Mouse (Mus musculus): ENCODE results near the gene Mtus2. TPM values are rescaled to one million over a fixed set of nuclear protein-coding genes. Genes with fewer than 3 reads are reported as not detected.

Mtus2 gene
- polyA plus RNA-seq, 1 experiment from 2014 or later = 7.4 TPM

GRCm38 (mm10) chr5:148094640-148095039, 137.5 kb downstream of the Mtus2 start:
- ATAC-seq (ENCODE audit: low read depth) = no peak
- no peaks in the 10 kb centered on the region for H3K36me3 ChIP-seq (ENCODE audit: control insufficient read depth, insufficient read depth, low read length)
- WGBS = 42% methylated on average over 10 of the region's 10 CpGs
- no peak for DNase-seq (ENCODE audit: low spot score)
- H3K4me1 ChIP-seq (ENCODE audit: control insufficient read depth, insufficient read depth, low read length) = no peaks in the 10 kb centered on the region
- no peak overlapping the region for H3K4me2 ChIP-seq (ENCODE audit: low read depth, low read length)
- H3K9me3 ChIP-seq (ENCODE audit: control insufficient read depth, low read length) = no peaks in the 10 kb centered on the region
- H3K27ac ChIP-seq (replicated peaks; ENCODE audit: low read depth, low read length) = no peak overlapping the region
- no peaks in the 10 kb centered on the region for H3K27me3 ChIP-seq (replicated peaks; ENCODE audit: control insufficient read depth, insufficient read depth, low read length)
- H3K4me3 ChIP-seq (ENCODE audit: low read depth, low read length) = no peak overlapping the region
- H3K9ac ChIP-seq (ENCODE audit: low read depth, low read length) = no peak overlapping the region

DNA sequence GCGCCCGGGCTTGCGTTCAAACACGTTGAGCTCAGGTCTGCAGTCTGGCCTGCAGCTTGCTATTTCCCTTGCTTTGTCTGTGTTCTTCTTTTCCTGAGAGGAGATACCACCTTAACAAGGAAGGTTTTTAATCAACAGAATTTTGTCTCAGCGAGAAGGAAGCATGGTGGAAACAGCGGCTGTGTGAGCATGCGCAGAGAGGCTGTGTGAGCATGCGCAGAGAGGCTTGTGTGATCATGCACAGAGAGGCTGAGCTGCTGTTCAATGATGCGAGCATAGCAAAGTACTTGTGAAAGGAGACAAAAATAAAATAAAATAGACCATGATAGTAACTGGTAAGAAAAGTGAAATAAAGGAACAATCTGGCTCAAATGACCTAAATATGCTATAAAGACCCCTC, 142.2 kb downstream of the Mtus2 start:
- H3K27me3 ChIP-seq (replicated peaks; ENCODE audit: control insufficient read depth, insufficient read depth, low read length) = no peaks in the 10 kb centered on the region
- H3K9ac ChIP-seq (ENCODE audit: low read depth, low read length) = no peak overlapping the region
- H3K4me2 ChIP-seq (ENCODE audit: low read depth, low read length) = no peak overlapping the region
- no peaks in the 10 kb centered on the region for H3K9me3 ChIP-seq (ENCODE audit: control insufficient read depth, low read length)
- no peak overlapping the region for H3K27ac ChIP-seq (replicated peaks; ENCODE audit: low read depth, low read length)
- H3K4me3 ChIP-seq (ENCODE audit: low read depth, low read length) = no peak overlapping the region
- no peak for ATAC-seq (ENCODE audit: low read depth)
- DNase-seq (ENCODE audit: low spot score) = no peak
- WGBS = 88% methylated on average over 9 of the region's 9 CpGs
- H3K4me1 ChIP-seq (ENCODE audit: control insufficient read depth, insufficient read depth, low read length) = no peaks in the 10 kb centered on the region
- H3K36me3 ChIP-seq (ENCODE audit: control insufficient read depth, insufficient read depth, low read length) = no peaks in the 10 kb centered on the region

DNA sequence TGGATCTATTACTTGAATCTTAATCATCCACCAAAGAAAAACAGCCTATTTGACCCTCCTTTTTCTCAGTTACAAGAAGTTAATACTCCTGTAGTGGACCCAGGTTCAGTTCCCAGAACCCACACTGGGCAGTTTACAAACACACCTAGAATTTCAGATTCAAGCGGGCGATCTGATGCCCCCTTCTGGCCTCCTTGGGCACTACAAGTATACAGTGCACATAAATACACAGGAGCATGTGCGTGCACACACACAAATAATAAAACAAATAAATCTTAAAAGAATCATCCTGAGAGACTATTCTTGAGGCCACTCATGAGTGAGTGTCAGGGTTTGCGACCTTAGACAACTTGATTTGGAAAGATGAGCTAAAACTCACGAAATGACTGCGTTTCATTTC, 150.2 kb downstream of the Mtus2 start:
- Histone ChIP-seq H3K4me1 (ENCODE audit: control insufficient read depth, insufficient read depth, low read length) (no peaks in the 10 kb centered on the region), H3K4me2 (ENCODE audit: low read depth, low read length) (no peak overlapping the region), H3K4me3 (ENCODE audit: low read depth, low read length) (no peak overlapping the region), H3K9me3 (ENCODE audit: control insufficient read depth, low read length) (no peaks in the 10 kb centered on the region), H3K36me3 (ENCODE audit: control insufficient read depth, insufficient read depth, low read length) (no peaks in the 10 kb centered on the region), H3K9ac (ENCODE audit: low read depth, low read length) (no peak overlapping the region), H3K27ac (replicated peaks; ENCODE audit: low read depth, low read length) (no peak overlapping the region), H3K27me3 (replicated peaks; ENCODE audit: control insufficient read depth, insufficient read depth, low read length) (no peaks in the 10 kb centered on the region)
- ATAC-seq (ENCODE audit: low read depth) (no peak), DNase-seq (ENCODE audit: low spot score) (no peak)
- WGBS = 86% methylated on average over 6 of the region's 6 CpGs

DNA sequence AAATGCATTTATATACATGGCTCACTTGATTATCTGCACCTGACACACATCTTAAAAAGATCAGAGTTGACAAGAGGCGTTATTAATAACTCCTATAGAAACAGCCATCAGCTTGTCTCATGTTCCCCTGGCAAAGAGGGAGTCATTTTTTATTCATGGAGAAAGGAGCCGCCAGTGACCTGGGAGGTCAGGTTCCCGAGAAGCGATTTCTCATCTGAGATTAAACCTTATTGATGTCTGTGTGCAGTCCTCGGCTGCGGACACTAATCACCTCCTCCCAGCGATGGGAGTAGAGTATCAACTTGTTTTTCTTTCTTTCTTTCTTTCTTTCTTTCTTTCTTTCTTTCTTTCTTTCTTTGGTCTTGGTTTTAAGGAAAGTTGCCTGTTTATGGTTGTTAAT, 150.8 kb downstream of the Mtus2 start:
- WGBS = 48% methylated on average over 7 of the region's 7 CpGs
- Histone ChIP-seq H3K36me3 (ENCODE audit: control insufficient read depth, insufficient read depth, low read length) (no peaks in the 10 kb centered on the region), H3K4me3 (ENCODE audit: low read depth, low read length) (no peak overlapping the region), H3K9ac (ENCODE audit: low read depth, low read length) (no peak overlapping the region), H3K27me3 (replicated peaks; ENCODE audit: control insufficient read depth, insufficient read depth, low read length) (no peaks in the 10 kb centered on the region), H3K4me1 (ENCODE audit: control insufficient read depth, insufficient read depth, low read length) (no peaks in the 10 kb centered on the region), H3K27ac (replicated peaks; ENCODE audit: low read depth, low read length) (no peak overlapping the region), H3K4me2 (ENCODE audit: low read depth, low read length) (no peak overlapping the region), H3K9me3 (ENCODE audit: control insufficient read depth, low read length) (no peaks in the 10 kb centered on the region)
- no peak for ATAC-seq (ENCODE audit: low read depth)
- no peak for DNase-seq (ENCODE audit: low spot score)

GRCm38 (mm10) chr5:148108314-148108713, 151.2 kb downstream of the Mtus2 start:
- DNase-seq (ENCODE audit: low spot score) = no peak
- no peak for ATAC-seq (ENCODE audit: low read depth)
- H3K9ac ChIP-seq (ENCODE audit: low read depth, low read length) = no peak overlapping the region

DNA sequence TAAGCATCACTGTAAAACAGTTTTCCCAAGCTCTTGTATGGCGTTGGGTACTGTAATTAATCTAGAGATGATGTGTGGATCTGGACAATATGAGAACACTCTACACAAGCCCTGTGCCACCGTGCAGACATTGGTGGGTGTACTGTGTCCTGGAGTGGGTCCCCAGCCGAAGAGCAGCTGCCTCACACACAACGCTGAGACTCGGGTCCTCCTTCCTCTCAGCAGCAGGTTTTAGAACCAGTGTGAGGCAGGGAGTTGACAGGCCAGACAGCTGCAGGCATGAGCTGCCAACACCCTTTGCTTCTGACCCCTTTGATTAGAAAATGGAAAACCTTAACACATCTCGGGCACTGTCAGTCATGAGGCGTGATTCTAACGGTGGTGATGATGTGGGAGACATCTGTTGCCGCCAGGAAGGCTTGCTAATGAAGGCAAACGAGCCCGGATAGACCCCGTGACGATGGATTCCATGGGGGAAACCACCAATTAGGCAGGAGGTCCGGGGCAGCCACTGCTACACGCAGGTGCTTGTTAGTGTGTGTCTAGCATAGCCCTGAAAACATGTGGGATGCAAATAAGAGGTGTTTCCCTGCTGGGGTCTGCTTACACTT, 158.2 kb downstream of the Mtus2 start:
- Histone ChIP-seq H3K27me3 (replicated peaks; ENCODE audit: control insufficient read depth, insufficient read depth, low read length) (no peaks in the 10 kb centered on the region), H3K4me1 (ENCODE audit: control insufficient read depth, insufficient read depth, low read length) (no peaks in the 10 kb centered on the region), H3K4me3 (ENCODE audit: low read depth, low read length) (no peak overlapping the region), H3K9me3 (ENCODE audit: control insufficient read depth, low read length) (no peaks in the 10 kb centered on the region), H3K36me3 (ENCODE audit: control insufficient read depth, insufficient read depth, low read length) (no peaks in the 10 kb centered on the region), H3K9ac (ENCODE audit: low read depth, low read length) (no peak overlapping the region), H3K4me2 (ENCODE audit: low read depth, low read length) (no peak overlapping the region), H3K27ac (replicated peaks; ENCODE audit: low read depth, low read length) (no peak overlapping the region)
- WGBS = 62% methylated on average over 15 of the region's 15 CpGs
- DNase-seq (ENCODE audit: low spot score) (peak; percentile 17), ATAC-seq (ENCODE audit: low read depth) (peak; percentile 30; the same call in 1 of the 2 replicates)

More at GRCm38 (mm10) chr5:148108314-148108713, 151.2 kb downstream of the Mtus2 start:
- no peaks in the 10 kb centered on the region for H3K9me3 ChIP-seq (ENCODE audit: control insufficient read depth, low read length)
- no peak overlapping the region for H3K27ac ChIP-seq (replicated peaks; ENCODE audit: low read depth, low read length)
- H3K27me3 ChIP-seq (replicated peaks; ENCODE audit: control insufficient read depth, insufficient read depth, low read length) = no peaks in the 10 kb centered on the region
- H3K36me3 ChIP-seq (ENCODE audit: control insufficient read depth, insufficient read depth, low read length) = no peaks in the 10 kb centered on the region
- H3K4me3 ChIP-seq (ENCODE audit: low read depth, low read length) = no peak overlapping the region
- H3K4me1 ChIP-seq (ENCODE audit: control insufficient read depth, insufficient read depth, low read length) = no peaks in the 10 kb centered on the region
- 51% methylated on average over 9 of the region's 9 CpGs for WGBS
- H3K4me2 ChIP-seq (ENCODE audit: low read depth, low read length) = no peak overlapping the region

DNA sequence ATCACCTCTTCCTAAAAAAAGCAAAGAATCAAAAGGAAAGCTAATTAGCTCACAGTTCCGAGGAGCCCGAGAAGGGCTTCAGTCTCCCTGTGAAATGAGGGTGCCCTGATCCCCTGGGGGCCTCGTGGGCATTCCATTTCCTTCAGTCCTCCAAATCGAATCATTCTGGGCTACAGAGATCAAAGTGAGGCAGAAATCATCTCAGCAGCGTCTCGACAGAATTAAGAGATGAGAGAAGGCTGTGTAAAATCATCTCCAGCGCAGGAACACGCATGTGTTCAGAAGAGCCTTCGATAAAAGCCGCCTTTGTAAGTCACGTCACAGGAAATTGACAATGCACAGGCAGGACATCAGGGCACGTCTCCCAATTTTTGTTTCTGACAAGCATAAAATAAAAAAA, 167.2 kb downstream of the Mtus2 start:
- 55% methylated on average over 12 of the region's 12 CpGs for WGBS
- DNase-seq (ENCODE audit: low spot score) = no peak

DNA sequence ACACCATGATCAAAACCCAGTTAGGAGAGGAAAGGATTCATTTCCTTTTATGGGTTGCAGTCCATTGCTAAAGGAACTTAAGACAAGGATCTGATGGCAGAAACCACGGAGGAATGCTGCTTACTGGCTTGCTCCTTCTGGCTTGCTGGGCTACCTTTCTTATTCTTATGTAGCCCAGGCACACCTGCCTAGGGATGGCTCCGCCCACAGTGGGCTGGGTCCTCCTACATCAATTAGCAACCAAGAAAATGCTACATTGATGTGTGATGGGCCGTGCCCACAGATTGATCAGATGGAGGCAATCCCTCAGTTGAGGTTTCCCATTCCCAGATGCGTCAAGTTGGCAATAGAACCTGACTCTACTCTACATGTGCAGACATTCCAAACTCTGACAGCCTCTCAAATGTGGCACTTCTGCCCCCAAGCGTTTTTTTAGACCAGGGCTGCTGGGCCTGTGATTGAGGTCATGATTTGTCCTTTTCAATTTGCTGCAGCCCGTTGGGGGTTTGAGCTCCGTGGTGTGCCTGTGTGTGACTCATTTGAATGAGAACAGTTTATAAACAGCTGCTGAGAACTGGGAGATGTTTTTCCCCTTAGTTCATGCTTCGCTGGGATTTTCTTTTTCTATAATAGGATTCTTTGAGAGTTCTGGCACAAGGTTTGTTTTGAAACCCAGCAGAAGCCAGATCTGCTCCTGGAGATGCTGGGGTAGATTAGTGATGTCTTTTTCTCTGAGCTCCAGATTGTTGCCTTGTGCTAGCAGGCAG, 173.8 kb downstream of the Mtus2 start:
- 40% methylated on average over 8 of the region's 8 CpGs for WGBS
- H3K27me3 ChIP-seq (replicated peaks; ENCODE audit: control insufficient read depth, insufficient read depth, low read length) = no peaks in the 10 kb centered on the region
- H3K4me2 ChIP-seq (ENCODE audit: low read depth, low read length) = no peak overlapping the region
- H3K4me1 ChIP-seq (ENCODE audit: control insufficient read depth, insufficient read depth, low read length) = no peaks in the 10 kb centered on the region; the same call in 1 of the 2 replicates
- DNase-seq (ENCODE audit: low spot score) (peak; percentile 83), ATAC-seq (ENCODE audit: low read depth) (peak; percentile 62; the same call in 1 of the 2 replicates)
- peak overlapping the region; percentile 29; the same call in 1 of the 2 replicates for H3K27ac ChIP-seq (replicated peaks; ENCODE audit: low read depth, low read length)
- no peaks in the 10 kb centered on the region for H3K36me3 ChIP-seq (ENCODE audit: control insufficient read depth, insufficient read depth, low read length)
- no peak overlapping the region for H3K9ac ChIP-seq (ENCODE audit: low read depth, low read length)
- no peak overlapping the region for H3K4me3 ChIP-seq (ENCODE audit: low read depth, low read length)
- no peaks in the 10 kb centered on the region for H3K9me3 ChIP-seq (ENCODE audit: control insufficient read depth, low read length)

More for the DNA sequence above, 167.2 kb downstream of the Mtus2 start:
- Histone ChIP-seq H3K9ac (ENCODE audit: low read depth, low read length) (no peak overlapping the region), H3K4me2 (ENCODE audit: low read depth, low read length) (no peak overlapping the region), H3K4me3 (ENCODE audit: low read depth, low read length) (no peak overlapping the region), H3K27me3 (replicated peaks; ENCODE audit: control insufficient read depth, insufficient read depth, low read length) (no peaks in the 10 kb centered on the region), H3K9me3 (ENCODE audit: control insufficient read depth, low read length) (no peaks in the 10 kb centered on the region; the same call in 1 of the 2 replicates), H3K27ac (replicated peaks; ENCODE audit: low read depth, low read length) (no peak overlapping the region), H3K36me3 (ENCODE audit: control insufficient read depth, insufficient read depth, low read length) (no peaks in the 10 kb centered on the region), H3K4me1 (ENCODE audit: control insufficient read depth, insufficient read depth, low read length) (no peaks in the 10 kb centered on the region)
- ATAC-seq (ENCODE audit: low read depth) = no peak
